15 mouse cellular contexts compared by ENCODE assay signal in the genomic region with DNA sequence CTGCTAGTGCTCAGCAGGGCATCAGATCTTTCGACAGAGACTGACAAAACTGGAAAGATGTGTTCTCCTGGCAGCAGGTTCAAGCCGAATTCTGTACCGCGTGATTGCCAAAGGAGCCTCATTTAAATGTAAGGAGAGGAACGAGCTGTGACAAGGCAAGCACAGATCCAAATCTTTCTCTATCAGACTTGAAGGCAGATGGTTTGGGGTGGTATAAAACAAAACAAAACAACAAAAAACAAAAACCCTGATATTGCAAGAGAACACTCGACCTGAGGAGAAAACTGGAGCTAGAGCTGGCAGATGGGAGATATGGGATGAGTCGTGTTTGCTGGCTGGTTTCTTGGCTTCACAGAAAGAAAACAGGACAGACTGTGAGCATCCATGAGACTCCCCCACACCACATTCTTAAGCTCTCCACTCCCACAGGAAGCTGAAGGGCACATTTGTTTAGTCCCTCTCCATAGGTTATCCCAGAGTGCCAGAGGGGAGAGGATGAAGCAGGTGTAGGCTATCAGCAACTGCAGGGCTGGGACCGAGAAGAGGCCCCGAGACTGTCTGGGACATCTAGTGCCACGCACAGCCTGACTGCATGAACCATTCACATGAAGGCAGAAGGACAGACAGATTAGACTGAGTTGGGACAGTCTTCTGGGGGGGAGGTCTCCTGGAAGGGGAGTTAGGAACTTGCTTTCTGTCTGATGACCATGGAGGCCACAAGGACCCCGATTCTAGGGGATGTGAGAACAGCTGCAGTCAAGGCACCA. TPM values are rescaled to one million over a fixed set of nuclear protein-coding genes. Genes with fewer than 3 reads are reported as not detected.
DNase-seq lines count a peak whose midpoint lies in the region; ATAC-seq lines count a peak whose summit lies in the region.
"Had no signal": no experiment of that assay in that cellular context is flagged by ENCODE, and none has a peak within 500 bp of the region (broad histone marks: within the 10 kb centered on the region; RNA-seq: fewer than 3 reads in every experiment).

No protein-coding gene starts in this region.

- WGBS in forebrain, embryonic 15.5 days: 52% methylated on average over 11 of the region's 11 CpGs
- WGBS in forebrain, embryonic 11.5 days: 73% methylated on average over 11 of the region's 11 CpGs
- 33% methylated on average over 11 of the region's 11 CpGs for WGBS in kidney, embryonic 16.5 days

- H3K4me2 ChIP-seq in forebrain, embryonic 15.5 days (replicated peaks): no peak overlapping the region
- no peak overlapping the region for H3K4me2 ChIP-seq in forebrain, embryonic 11.5 days (ENCODE audit: low read depth, low read length, severe bottlenecking)
- H3K4me2 ChIP-seq in kidney, embryonic 16.5 days (replicated peaks; ENCODE audit: low read depth, low read length): no peak overlapping the region
- H3K4me2 ChIP-seq: midbrain, embryonic 13.5 days had no signal

- no peaks in the 10 kb centered on the region for H3K27me3 ChIP-seq in forebrain, embryonic 15.5 days
- H3K27me3 ChIP-seq in forebrain, embryonic 11.5 days (ENCODE audit: control insufficient read depth, insufficient read depth, low read length): no peaks in the 10 kb centered on the region
- H3K27me3 ChIP-seq in kidney, embryonic 16.5 days (ENCODE audit: insufficient read depth, low read length): no peaks in the 10 kb centered on the region
- H3K27me3 ChIP-seq: midbrain, embryonic 13.5 days had no signal

- no peak overlapping the region for H3K9ac ChIP-seq in forebrain, embryonic 15.5 days (replicated peaks)
- no peak overlapping the region for H3K9ac ChIP-seq in forebrain, embryonic 11.5 days (ENCODE audit: low read length)
- no peak overlapping the region for H3K9ac ChIP-seq in kidney, embryonic 16.5 days (replicated peaks; ENCODE audit: low read length)
- H3K9ac ChIP-seq: liver, embryonic 14.5 days; midbrain, embryonic 13.5 days had no signal

- no peak for DNase-seq in forebrain, embryonic 11.5 days (ENCODE audit: low spot score)
- DNase-seq in kidney, adult 11 months: no peak
- peak; percentile 52 for DNase-seq in urinary bladder, postnatal 14 days (ENCODE audit: low spot score)
- no peak for DNase-seq in urinary bladder, postnatal 10 days (ENCODE audit: low spot score)
- DNase-seq in thymus, postnatal 10 days (ENCODE audit: low spot score in 2 of 2): no peak
- DNase-seq: cerebellum, adult 9-11 months had no signal

- H3K4me1 ChIP-seq in forebrain, embryonic 15.5 days: peaks cover 7% of the 10 kb centered on the region; the same call in 1 of the 2 replicates
- no peaks in the 10 kb centered on the region for H3K4me1 ChIP-seq in forebrain, embryonic 11.5 days (replicated peaks; ENCODE audit: control insufficient read depth, insufficient read depth, low read length)
- peaks cover 18% of the 10 kb centered on the region for H3K4me1 ChIP-seq in kidney, embryonic 16.5 days (ENCODE audit: insufficient read depth, low read length)
- H3K4me1 ChIP-seq: midbrain, embryonic 13.5 days had no signal

- peak overlapping the region; percentile 76 for H3K27ac ChIP-seq in forebrain, embryonic 15.5 days (replicated peaks)
- H3K27ac ChIP-seq in forebrain, embryonic 11.5 days (ENCODE audit: low read depth, low read length): no peak overlapping the region
- peak overlapping the region; percentile 16; the same call in 1 of the 2 replicates for H3K27ac ChIP-seq in kidney, embryonic 16.5 days (ENCODE audit: low read length)
- H3K27ac ChIP-seq: liver, embryonic 14.5 days; midbrain, embryonic 13.5 days had no signal

- H3K36me3 ChIP-seq in forebrain, embryonic 15.5 days: no peaks in the 10 kb centered on the region
- H3K36me3 ChIP-seq in forebrain, embryonic 11.5 days (ENCODE audit: control insufficient read depth, insufficient read depth, low read length): no peaks in the 10 kb centered on the region
- H3K36me3 ChIP-seq in kidney, embryonic 16.5 days (ENCODE audit: insufficient read depth, low read length): 0 out of 2 replicates have a peak, but pooled peaks cover 11% of the 10 kb centered on the region

- no peak overlapping the region for H3K4me3 ChIP-seq in forebrain, embryonic 15.5 days
- no peak overlapping the region for H3K4me3 ChIP-seq in forebrain, embryonic 11.5 days (ENCODE audit: low read depth, low read length)
- no peak overlapping the region for H3K4me3 ChIP-seq in kidney, embryonic 16.5 days (ENCODE audit: low read length)
- H3K4me3 ChIP-seq: midbrain, embryonic 13.5 days had no signal

- peak; percentile 68 for ATAC-seq in forebrain, embryonic 15.5 days (replicated peaks)
- ATAC-seq in forebrain, embryonic 11.5 days (replicated peaks; ENCODE audit: low FRiP score): no peak
- peak; percentile 64 for ATAC-seq in kidney, embryonic 16.5 days (ENCODE audit: low FRiP score, low TSS enrichment)
- ATAC-seq in granulocyte monocyte progenitor cell, adult 5-6 weeks (replicated peaks; ENCODE audit: poor library complexity, severe bottlenecking): no peak
- ATAC-seq: midbrain, embryonic 13.5 days had no signal

- no peaks in the 10 kb centered on the region for H3K9me3 ChIP-seq in forebrain, embryonic 15.5 days
- no peaks in the 10 kb centered on the region; the same call in 1 of the 2 replicates for H3K9me3 ChIP-seq in forebrain, embryonic 11.5 days (ENCODE audit: control insufficient read depth, low read length)
- H3K9me3 ChIP-seq in kidney, embryonic 16.5 days (ENCODE audit: low read length): 0 out of 2 replicates have a peak, but pooled peaks cover 3% of the 10 kb centered on the region

RNA-seq across cellular contexts. Expression of gene Acot1, which starts 10.8 kb away (rescaled TPM):
- polyA plus RNA-seq in forebrain, embryonic 15.5 days (2015; fragmentation: Nextera tagmentation; extraction: Ambion mirVana): 74.0 and 86.6 TPM in 2 replicates
- polyA plus RNA-seq in forebrain, embryonic 11.5 days (2014; fragmentation: Nextera tagmentation; extraction: Ambion mirVana): 34.1 and 42.7 TPM in 2 replicates
- polyA plus RNA-seq in kidney, embryonic 16.5 days (2015; fragmentation: Nextera tagmentation; extraction: Ambion mirVana): 69.0 and 69.8 TPM in 2 replicates
- total RNA-seq in granulocyte monocyte progenitor cell, adult 5-6 weeks (2014; fragmentation: Nextera tagmentation): 14.7 and 16.2 TPM in 2 replicates
- total RNA-seq in granulocyte monocyte progenitor cell, adult 5-6 weeks (2017): 9.6 and 12.3 TPM in 2 replicates

RNA-seq across cellular contexts. Expression of gene Acot2, which starts 10.9 kb away (rescaled TPM):
- 11.3 and 12.4 TPM in 2 replicates for polyA plus RNA-seq in forebrain, embryonic 15.5 days (2015; fragmentation: Nextera tagmentation; extraction: Ambion mirVana)
- polyA plus RNA-seq in forebrain, embryonic 11.5 days (2014; fragmentation: Nextera tagmentation; extraction: Ambion mirVana): 12.2 and 12.7 TPM in 2 replicates
- 40.9 and 45.5 TPM in 2 replicates for polyA plus RNA-seq in kidney, embryonic 16.5 days (2015; fragmentation: Nextera tagmentation; extraction: Ambion mirVana)
- 10.1 and 14.0 TPM in 2 replicates for total RNA-seq in granulocyte monocyte progenitor cell, adult 5-6 weeks (2014; fragmentation: Nextera tagmentation)
- 11.5 and 12.0 TPM in 2 replicates for total RNA-seq in granulocyte monocyte progenitor cell, adult 5-6 weeks (2017)

RNA-seq across cellular contexts. Expression of gene Heatr4, which starts 13.9 kb away (rescaled TPM):
- polyA plus RNA-seq in forebrain, embryonic 15.5 days (2015; fragmentation: Nextera tagmentation; extraction: Ambion mirVana): not detected in 2 replicates
- not detected in 2 replicates for polyA plus RNA-seq in forebrain, embryonic 11.5 days (2014; fragmentation: Nextera tagmentation; extraction: Ambion mirVana)
- not detected in 2 replicates for polyA plus RNA-seq in kidney, embryonic 16.5 days (2015; fragmentation: Nextera tagmentation; extraction: Ambion mirVana)
- not detected in 2 replicates for total RNA-seq in granulocyte monocyte progenitor cell, adult 5-6 weeks (2014; fragmentation: Nextera tagmentation)
- not detected in 2 replicates for total RNA-seq in granulocyte monocyte progenitor cell, adult 5-6 weeks (2017)
- total RNA-seq: adrenal gland, postnatal 4 days; heart, adult 18-20 months; neutrophil, adult 5-6 weeks had no signal
- polyA plus RNA-seq: C2C12; liver, embryonic 14.5 days; midbrain, embryonic 13.5 days had no signal

RNA-seq across cellular contexts. Expression of gene Acot4, which starts 39.7 kb away (rescaled TPM):
- polyA plus RNA-seq in forebrain, embryonic 15.5 days (2015; fragmentation: Nextera tagmentation; extraction: Ambion mirVana): 0.27 and 0.41 TPM in 2 replicates
- polyA plus RNA-seq in forebrain, embryonic 11.5 days (2014; fragmentation: Nextera tagmentation; extraction: Ambion mirVana): 0.31 TPM in 1 of 2 replicates, not detected in the other
- polyA plus RNA-seq in kidney, embryonic 16.5 days (2015; fragmentation: Nextera tagmentation; extraction: Ambion mirVana): 8.0 and 11.5 TPM in 2 replicates
- total RNA-seq in granulocyte monocyte progenitor cell, adult 5-6 weeks (2014; fragmentation: Nextera tagmentation): 0.13 TPM in 1 of 2 replicates, not detected in the other
- total RNA-seq in granulocyte monocyte progenitor cell, adult 5-6 weeks (2017): not detected in 2 replicates
- total RNA-seq: neutrophil, adult 5-6 weeks had no signal

RNA-seq across cellular contexts. Expression of gene Gm49366, which starts 40.2 kb away (rescaled TPM):
- not detected in 2 replicates for polyA plus RNA-seq in forebrain, embryonic 15.5 days (2015; fragmentation: Nextera tagmentation; extraction: Ambion mirVana)
- polyA plus RNA-seq in forebrain, embryonic 11.5 days (2014; fragmentation: Nextera tagmentation; extraction: Ambion mirVana): not detected in 2 replicates
- not detected in 2 replicates for polyA plus RNA-seq in kidney, embryonic 16.5 days (2015; fragmentation: Nextera tagmentation; extraction: Ambion mirVana)
- total RNA-seq in granulocyte monocyte progenitor cell, adult 5-6 weeks (2014; fragmentation: Nextera tagmentation): not detected in 2 replicates
- not detected in 2 replicates for total RNA-seq in granulocyte monocyte progenitor cell, adult 5-6 weeks (2017)
- total RNA-seq: adrenal gland, postnatal 4 days; neutrophil, adult 5-6 weeks had no signal
- polyA plus RNA-seq: C2C12; liver, embryonic 14.5 days; midbrain, embryonic 13.5 days had no signal

Comparison
In these comparisons a context has a peak if more than half of its experiments do, and no peak if none do; other contexts are left out.
1. ATAC-seq: peak in forebrain, embryonic 15.5 days (single experiment) and kidney, embryonic 16.5 days (single experiment); none in forebrain, embryonic 11.5 days (single experiment) and granulocyte monocyte progenitor cell, adult 5-6 weeks (single experiment).